Mouse (Mus musculus) left cerebral cortex, postnatal 4 days (tissue): ENCODE results near the gene F10. TPM values are rescaled to one million over a fixed set of nuclear protein-coding genes. Genes with fewer than 3 reads are reported as not detected.

Experiments
- DNase-seq: peaks from one replicate; pipeline ENCODE4 v3.0.0-alpha.2; 2022
- intact Hi-C: fragments of 180-260 bp; cut with DNase I; formaldehyde crosslinking; loops from one replicate; pipeline ENCODE4 v1.15.1; 2025
- total RNA-seq, 2 experiments: library from RNA; stranded (reverse); gene quantifications; 2 replicates each; pipeline ENCODE4 v1.2.3; 2021

Gene F10
- total RNA-seq = under 1 TPM in 1 of 2 experiments, not detected in 1; 0.80 TPM

- no peak for DNase-seq
- intact Hi-C loops = no loop called here
Measured at GRCm38 (mm10) chr8:13037015-13037414, at the start of gene F10. Gene F10, plus strand, starts transcription at chr8:13037308.

DNA sequence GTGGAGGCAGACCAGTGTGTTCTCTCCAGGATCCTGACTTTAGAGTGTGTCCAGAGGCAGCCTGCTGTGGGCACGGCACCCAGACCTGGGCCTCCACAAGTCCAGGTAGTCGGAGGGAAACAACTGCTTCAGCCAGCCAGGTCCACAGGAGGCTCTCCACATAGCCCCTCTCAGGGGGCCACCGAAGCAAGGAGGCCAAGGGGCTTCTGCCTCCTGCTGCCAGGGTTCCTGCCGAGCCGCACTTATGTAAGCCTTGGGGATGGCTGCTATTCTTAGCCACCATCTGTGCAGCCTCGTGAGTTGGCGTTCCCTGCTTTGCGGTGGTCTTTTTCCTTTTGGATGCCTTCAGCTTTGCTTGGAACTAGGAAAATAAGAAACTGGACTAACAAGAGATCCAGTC lies 49.5 kb upstream of the F10 start:
- no peak for DNase-seq
- intact Hi-C loops = no loop called here

DNA sequence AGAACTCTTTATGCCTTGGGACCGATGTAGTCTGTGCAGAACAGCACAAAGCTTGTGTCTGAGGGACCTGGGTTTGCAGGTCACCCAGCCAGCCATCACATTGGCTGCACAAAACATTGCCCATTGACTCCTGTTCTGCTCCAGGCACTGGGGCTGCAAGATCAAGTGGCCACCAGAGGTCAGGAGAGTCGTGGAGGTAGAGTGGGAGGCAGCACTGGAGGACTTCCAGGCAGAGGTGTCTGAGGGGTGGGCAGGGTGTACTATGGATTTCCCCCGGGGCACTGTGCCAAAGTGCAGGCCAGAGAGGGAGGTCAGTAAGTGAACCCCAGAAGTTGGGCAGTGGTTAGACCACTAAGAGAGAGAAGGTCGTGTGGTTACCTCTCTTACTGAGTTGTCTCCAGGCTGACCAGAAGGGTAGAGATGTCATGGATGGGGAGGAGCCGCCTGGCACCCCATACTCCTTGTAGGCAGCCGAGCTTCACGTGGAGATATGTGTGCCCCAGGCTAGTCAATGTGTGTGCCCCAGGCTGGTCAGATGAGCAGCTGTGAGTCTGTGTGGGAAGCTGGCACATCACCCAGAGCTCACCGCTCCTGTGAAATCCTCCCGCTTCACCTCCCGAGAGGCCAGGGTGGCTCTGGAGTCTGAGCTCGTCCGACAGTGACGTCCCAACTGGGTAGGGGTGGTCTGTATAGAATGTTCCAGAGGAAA lies 48.2 kb upstream of the F10 start:
- intact Hi-C loops = no loop called here
- DNase-seq = no peak

GRCm38 (mm10) chr8:12991411-12991810 lies 45.7 kb upstream of the F10 start:
- DNase-seq = no peak
- intact Hi-C loops = no loop called here

DNA sequence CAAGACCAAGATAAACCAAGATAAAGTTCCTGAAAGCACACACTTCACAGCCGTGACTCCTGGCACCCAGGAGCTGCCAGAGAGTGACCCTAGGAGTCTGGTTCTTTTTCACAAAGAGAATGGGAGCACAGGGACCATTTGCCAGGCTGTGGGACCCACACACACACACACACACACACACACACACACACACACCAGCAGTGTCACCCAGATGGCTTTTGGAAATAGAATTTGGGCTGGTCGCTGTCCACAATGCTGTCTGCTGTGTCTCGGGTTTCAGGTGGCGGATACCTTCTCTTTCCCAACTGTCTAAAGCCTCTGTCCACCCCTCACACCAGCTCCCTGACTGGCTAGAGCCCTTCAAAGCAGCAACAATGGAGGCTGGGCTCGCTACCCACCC lies 42.6 kb upstream of the F10 start:
- DNase-seq = no peak
- intact Hi-C loops = no loop called here

DNA sequence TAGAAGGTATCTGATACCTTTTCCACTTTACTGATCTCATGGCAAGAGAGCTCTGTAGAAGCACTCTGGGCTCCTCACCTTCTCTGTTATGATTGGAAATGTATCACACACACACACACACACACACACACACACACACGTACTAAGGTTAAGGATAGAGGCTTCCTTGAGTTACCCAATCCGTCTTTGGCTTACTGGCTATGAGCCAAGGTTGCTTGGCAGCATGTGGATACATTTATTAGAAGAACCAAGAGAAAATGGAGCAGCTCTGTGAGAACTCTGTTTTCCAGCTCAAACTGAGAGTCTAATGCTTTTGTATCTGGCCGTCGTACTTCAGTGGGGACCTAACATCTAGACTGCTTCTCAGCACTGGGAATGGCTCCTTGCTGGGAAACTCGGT lies 41.6 kb upstream of the F10 start:
- peak; percentile 18 for DNase-seq
- intact Hi-C loops = no loop called here

GRCm38 (mm10) chr8:12996831-12997275 lies 40.3 kb upstream of the F10 start:
- intact Hi-C loops = no loop called here
- DNase-seq = no peak

DNA sequence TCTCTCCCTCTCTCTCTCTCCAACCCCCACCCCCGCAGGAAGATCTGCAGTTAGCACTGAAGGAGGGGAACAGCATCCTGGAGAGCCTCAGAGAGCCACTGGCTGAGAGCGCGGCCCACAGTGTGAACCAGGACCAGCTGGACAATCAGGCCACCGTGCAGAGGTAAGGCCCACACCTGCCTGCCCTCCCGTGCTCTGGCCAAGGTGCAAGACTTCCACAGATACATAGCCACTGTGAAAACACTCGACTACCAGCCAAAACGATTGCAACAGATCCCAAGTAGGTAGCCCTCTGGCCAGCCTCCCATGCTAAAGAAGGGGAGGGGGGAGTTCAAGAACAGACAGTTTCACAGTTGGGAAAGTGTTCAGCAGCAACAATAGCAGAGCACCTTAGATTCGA lies 38.8 kb upstream of the F10 start:
- intact Hi-C loops = no loop called here
- no peak for DNase-seq

GRCm38 (mm10) chr8:12999793-13000192 lies 37.3 kb upstream of the F10 start:
- intact Hi-C loops = loop anchor here (5.0 kb wide), 1 partner anchor 88 kb away; no protein-coding TSS in a partner anchor
- DNase-seq = no peak

GRCm38 (mm10) chr8:13007458-13007857 lies 29.6 kb upstream of the F10 start:
- no peak for DNase-seq
- intact Hi-C loops = no loop called here

DNA sequence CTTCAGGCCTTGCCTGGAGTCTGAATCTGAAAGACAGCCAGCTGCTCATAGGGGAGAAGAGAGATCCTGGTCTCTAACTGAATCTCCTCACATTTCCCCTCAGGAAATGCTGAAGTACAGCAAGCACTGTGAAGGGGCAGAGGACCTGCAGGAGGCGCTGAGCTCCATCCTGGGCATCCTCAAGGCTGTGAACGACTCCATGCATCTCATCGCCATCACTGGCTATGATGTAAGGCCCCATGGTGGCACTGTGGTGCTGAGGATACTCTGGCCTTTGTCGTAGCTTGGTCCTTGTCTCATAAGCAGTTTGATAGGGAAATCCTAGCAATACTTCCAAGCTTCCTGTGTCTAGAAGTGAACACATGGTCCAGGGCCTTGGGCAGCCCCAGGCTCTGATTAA lies 26.8 kb upstream of the F10 start:
- no peak for DNase-seq
- intact Hi-C loops = no loop called here

DNA sequence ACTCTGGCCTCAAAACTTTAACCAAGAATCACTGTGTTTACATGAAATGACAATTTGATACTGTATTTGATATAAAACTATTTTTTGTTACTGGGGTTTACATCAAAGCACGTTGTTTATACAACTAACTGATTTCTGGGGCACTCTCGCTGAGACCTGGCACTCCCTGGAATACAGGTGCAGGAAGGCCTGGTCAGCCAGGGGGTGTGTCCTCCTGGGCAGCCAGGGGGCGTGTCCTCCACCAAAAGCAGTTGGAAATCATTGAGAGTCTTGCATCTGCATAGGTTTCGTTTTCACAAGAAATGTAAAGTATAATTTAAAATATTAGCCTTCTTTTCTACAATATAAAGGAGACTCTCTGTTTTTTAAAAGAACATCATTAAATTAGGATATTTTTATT lies 17.5 kb upstream of the F10 start:
- DNase-seq = no peak
- intact Hi-C loops = loop anchor here (5.0 kb wide), 1 partner anchor 58 kb away; no protein-coding TSS in a partner anchor

DNA sequence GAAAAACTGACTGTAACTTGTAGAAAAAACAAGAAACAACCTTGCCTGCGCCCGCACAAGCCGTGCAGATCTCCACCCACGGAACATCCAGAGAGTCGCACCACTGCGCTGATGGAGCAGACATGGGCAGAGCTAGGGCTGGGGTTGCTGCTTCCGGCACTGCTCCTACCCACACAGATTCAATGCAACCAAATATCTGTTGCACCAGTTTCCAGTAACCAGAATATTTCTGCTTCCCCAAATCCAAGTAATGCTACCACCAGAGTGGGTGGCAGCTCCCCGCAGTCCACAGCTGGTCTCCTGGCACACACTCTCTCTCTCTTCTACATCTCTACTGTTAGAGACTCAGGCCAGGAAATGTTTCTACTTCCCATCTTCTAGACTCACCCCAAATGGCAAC lies 15.3 kb upstream of the F10 start:
- intact Hi-C loops = no loop called here
- no peak for DNase-seq

DNA sequence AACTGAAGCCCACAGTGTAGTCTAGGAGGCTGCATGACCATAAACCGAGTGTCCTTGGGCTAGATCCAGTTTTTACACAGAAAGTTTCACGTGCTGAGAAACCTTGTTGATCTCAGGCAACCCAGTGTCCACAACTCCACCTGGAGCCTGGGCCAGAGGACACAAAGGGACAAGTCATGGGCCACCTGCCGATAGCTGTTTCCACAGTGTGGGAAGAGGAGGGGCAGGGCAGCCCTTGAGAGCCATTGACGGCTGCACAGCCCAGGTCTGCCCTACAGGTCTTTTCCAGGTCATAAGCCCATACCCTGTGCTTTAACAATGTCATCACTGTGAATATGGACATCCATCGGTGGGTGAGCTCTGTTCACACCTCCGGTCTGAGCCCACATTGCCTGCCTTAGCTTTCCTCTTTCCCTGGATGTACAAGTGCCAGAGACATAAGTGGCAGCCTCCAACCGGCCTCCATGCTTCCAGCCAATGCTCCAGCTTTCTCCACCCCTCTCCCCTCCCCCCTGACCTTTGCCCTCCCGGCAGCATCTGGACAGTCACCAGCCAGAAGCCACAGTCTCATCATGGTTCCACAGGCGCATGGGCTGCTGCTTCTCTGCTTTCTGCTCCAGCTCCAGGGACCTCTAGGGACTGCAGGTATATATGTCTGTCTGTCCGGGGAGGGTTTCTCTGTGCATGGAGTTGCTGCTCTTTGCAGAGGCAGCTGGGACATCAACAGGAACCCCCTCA lies 11.5 kb upstream of the F10 start, which contains the start of gene F7:
TSS of gene F7 (plus strand) at position 548 of the 738 bp plus-strand sequence.
- no peak for DNase-seq
- intact Hi-C loops = no loop called here

DNA sequence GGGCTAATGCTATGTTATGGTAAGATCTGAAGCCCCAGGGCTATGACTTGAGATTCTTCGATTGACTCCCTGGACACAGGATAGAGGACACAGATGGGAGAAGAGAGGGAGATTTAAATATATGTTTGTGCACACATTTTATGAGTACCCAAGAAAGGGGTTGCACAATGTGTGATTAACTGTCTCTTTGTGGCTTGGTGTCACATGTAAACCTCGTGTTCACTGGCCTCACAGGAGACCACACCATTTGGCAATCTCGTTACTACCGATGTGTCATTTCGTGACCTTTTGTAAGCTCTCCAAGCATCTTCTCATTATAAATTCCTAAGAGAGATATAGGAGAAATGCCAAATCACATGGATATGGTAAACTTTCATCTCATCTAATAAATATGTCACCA lies 9.5 kb upstream of the F10 start:
- no peak for DNase-seq
- intact Hi-C loops = no loop called here

GRCm38 (mm10) chr8:13028482-13028881 lies 8.6 kb upstream of the F10 start:
- intact Hi-C loops = no loop called here
- no peak for DNase-seq

DNA sequence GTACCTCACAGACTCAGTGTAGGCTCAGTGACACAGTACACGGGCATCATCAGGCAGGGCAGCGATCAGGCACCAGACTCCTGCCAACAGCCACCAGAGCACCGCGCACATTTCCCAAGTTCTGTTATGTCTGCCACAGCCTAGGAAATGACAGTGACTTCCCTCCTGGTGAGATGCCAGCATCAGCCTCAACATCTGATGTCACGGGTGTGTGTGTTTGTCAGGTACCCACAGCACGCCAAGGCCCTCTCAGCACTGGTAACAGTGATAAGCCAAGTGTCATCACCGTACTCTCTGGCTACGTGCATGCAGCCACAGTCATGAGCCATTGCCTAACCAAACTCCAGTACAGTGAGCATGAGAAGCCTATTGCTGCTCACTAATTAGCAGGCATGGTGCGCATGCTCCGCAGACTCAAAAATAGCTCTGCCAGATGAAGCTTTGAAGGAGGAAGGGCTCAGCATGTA lies 729 bp upstream of the F10 start:
- DNase-seq = no peak
- intact Hi-C loops = no loop called here

DNA sequence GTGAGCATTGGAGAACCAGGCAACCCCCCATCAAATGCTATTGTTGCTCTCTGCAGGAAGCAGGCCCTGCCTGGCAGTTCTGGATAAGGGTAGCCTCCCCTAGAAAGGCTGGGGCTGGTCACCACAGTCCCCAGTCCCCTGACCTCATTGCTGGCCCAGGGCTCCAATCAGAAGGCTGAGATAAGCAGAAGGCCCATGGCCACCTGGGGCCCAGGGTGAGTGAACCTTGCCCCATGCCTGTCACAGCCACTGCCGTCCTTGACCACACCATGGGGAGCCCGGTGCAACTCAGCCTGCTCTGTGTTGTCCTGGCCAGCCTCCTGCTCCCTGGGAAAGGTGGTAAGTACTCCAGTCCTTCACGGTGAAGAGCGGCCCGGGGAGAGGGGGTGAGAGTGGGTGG lies 461 bp downstream of the F10 start:
- intact Hi-C loops = no loop called here
- no peak for DNase-seq

DNA sequence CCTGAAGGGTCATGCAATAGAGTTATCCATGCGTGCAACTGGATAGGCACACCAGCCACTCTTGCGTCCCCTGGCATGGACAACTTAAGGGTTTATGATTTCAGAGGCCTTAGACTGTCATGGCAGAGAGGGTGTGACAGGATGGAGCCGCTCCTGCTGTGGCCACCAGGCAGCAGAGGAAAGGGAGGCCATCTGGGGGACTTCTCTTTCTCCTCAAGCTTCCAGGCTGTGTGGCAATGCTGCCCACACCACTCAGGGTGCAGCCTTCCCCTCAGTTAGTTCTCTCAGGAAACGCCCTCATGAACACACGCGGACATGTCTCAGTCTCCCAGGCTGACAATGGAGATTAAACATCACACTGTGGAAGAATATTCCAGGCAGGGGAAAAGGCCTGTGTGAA lies 1.9 kb downstream of the F10 start:
- DNase-seq = no peak
- intact Hi-C loops = no loop called here

GRCm38 (mm10) chr8:13041459-13041858 lies 4.4 kb downstream of the F10 start:
- intact Hi-C loops = no loop called here
- no peak for DNase-seq

GRCm38 (mm10) chr8:13047652-13048051 lies 10.5 kb downstream of the F10 start:
- intact Hi-C loops = no loop called here

DNA sequence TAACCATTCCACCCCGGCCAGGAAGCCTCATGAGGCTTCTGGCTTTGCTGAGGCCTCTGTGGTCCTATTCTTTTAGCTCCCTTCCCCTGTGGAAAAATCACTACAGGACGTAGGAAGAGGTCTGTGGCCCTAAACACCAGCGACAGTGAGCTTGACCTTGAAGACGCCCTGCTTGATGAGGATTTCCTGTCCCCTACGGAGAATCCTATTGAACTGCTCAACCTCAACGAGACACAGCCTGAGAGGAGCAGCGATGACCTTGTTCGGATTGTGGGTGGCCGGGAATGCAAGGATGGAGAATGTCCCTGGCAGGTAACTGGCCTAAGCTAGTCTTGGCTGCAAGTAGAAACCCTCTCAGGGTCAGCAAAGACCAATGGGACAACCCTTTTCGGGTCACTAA lies 13.4 kb downstream of the F10 start:
- intact Hi-C loops = no loop called here
- no peak for DNase-seq

More at GRCm38 (mm10) chr8:13047652-13048051, 10.5 kb downstream of the F10 start:
- peak; percentile 15 for DNase-seq
